Mouse (Mus musculus) erythroid progenitor cell, adult 5-6 weeks (primary cell): ENCODE data around the gene Ndufa13. TPM values are rescaled to one million over a fixed set of nuclear protein-coding genes. Genes with fewer than 3 reads are reported as not detected.

ENCODE experiments used
- ATAC-seq: replicated peaks from 2 replicates; pipeline ENCODE4 v1.8.0; 2016; ENCODE audit warnings: moderate number of reproducible peaks, mild to moderate bottlenecking, moderate TSS enrichment, inconsistent platforms; ENCODE audit not compliant: poor library complexity, low FRiP score, severe bottlenecking
- total RNA-seq, 2 experiments: library from RNA; stranded (forward) in 1 of 2; stranded (reverse) in 1 of 2; fragments of 150-400 nt in 1 of 2; fragments of 186-747, 209-891 nt in 1 of 2; gene quantifications; 2 replicates each; pipeline versions ENCODE4 v1.2.3 to v1.2.4; 2015 to 2017; ENCODE audit warnings: low replicate concordance in 2 of 2

Gene Ndufa13
- total RNA-seq, 2 experiments from 2014 or later: 20.5 to 29.0 TPM

DNA sequence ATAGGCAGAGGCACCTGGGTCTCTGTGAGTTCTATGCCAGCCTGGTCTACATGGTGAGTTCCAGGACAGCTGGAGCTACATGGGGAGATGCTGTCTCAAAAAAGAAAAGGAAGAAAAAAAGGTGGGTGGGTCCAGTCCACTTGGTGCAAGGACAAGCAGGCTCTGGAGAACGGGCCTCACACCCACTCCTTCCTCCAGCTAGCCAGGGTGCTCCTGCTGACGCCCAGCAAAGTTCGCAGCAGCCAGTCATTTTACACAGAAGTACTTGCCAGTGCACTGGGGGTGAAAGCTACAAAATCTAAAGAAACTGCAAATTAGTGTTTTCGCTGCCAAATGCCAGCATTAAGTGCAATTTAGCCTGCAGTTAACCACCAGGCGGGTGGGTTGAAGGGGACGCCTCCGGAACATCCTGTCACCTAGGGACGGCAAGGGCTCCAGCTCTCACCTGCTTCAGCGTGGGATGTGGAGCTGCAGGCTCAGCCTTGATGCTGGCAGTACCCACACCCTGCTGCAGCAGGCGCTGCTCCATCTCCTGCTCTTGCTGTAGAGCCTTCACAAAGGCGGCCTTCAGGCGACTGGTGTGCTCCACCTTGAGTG lies 10.2 kb upstream of the Ndufa13 start:
- ATAC-seq: no peak

DNA sequence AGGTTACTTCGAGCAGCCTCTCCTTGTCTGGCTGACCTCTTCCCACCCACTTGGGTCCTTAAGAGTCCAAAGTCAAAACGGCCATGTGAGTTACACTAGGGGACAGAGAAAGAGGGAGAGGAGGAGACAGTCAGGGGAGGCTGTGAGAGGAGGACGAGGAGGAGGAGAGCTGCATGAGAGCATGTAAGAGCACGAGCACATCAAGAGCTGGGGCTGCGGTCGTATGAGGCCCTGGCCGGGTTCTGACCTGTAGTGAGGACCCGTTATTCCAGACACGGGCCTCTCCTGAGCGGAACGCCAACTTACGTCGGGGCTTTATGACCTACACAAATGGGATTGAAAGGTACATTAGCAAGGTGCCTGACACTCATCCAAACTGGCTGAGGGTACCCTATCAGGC lies 9.6 kb upstream of the Ndufa13 start:
- no peak for ATAC-seq

DNA sequence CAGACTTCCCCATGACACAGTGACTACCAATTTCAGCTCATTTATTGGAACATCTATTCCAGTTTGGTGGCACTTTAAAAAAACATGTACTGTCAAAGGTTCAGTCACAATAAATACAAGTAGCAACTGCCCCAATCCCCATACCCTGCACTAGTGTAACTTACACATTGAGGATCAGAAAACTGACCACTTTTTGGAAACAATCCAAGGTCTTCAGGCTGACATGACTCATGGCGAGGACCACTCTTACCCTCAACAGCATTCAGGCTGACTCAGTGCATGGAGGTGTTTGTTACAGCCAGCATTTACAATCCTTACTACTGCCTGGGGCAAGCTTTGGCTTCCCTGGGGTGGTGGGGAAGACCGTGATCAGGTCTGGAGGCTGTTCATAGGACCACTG lies 4.7 kb upstream of the Ndufa13 start:
- no peak for ATAC-seq

GRCm38 (mm10) chr8:69906260-69906659 lies 3.9 kb upstream of the Ndufa13 start:
- ATAC-seq: no peak

- ATAC-seq: no peak
These were observed 1.7 kb upstream of the Ndufa13 start for GRCm38 (mm10) chr8:69904096-69904495.

GRCm38 (mm10) chr8:69903063-69903542 lies 745 bp upstream of the Ndufa13 start:
- peak; percentile 79 for ATAC-seq

- peak; percentile 85 for ATAC-seq
These were observed 735 bp downstream of the Ndufa13 start for GRCm38 (mm10) chr8:69901484-69902162.

DNA sequence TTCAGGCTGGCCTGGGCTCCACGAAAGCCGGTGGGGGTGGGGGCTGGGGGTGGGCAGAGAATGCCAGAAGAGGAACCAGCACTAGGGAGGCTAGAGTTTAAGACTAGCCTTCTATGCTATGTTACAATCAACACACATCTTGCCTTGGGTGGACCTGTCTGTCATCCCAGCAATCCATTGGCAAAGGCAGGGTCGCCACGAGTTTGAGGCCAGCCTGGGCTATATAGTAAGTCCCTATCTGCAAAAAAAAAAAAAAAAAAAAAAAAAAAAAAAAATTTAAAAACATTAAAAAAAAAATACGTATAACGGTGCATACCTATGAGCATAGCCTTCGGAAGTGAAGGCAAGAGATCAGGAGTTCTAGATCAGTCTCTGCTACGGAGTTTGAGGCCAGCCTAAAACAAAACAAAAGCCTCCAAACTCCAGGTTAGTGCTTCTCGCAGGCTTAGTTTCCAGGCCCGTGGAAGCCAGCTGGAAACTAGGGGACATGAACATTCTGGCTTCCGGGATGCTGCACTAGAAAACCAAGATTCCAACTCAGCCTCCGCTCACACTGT lies 1.4 kb downstream of the Ndufa13 start:
- ATAC-seq: peak; percentile 5

DNA sequence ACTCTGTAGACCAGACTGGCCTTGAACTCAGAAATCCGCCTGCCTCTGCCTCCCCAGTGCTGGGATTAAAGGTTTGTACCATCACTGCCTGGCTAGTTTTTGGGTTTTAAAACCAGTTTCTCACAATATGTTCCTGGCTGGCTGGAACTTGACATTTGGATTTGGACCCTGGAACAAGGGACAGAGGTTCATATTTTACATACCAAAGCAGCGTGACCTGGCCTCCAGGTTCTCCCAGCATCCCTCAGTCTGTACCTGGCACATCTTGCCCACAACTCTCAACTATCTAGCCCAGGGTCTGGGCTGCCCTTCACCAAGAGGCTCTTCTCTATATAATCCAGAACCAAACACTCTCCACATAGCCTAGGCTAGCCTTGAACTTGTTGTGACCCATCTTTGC lies 2.5 kb downstream of the Ndufa13 start:
- no peak for ATAC-seq

GRCm38 (mm10) chr8:69897857-69898256 lies 4.5 kb downstream of the Ndufa13 start:
- ATAC-seq: no peak

- ATAC-seq: no peak
These were observed 6.4 kb downstream of the Ndufa13 start for GRCm38 (mm10) chr8:69895772-69896451.

- no peak for ATAC-seq
These were observed 7.5 kb downstream of the Ndufa13 start for GRCm38 (mm10) chr8:69894836-69895332.

GRCm38 (mm10) chr8:69893863-69894262 lies 8.5 kb downstream of the Ndufa13 start:
- ATAC-seq: 0 out of 2 replicates have a peak, but pooled peaks have one; percentile 46

GRCm38 (mm10) chr8:69890813-69891241 lies 11.5 kb downstream of the Ndufa13 start:
- no peak for ATAC-seq

DNA sequence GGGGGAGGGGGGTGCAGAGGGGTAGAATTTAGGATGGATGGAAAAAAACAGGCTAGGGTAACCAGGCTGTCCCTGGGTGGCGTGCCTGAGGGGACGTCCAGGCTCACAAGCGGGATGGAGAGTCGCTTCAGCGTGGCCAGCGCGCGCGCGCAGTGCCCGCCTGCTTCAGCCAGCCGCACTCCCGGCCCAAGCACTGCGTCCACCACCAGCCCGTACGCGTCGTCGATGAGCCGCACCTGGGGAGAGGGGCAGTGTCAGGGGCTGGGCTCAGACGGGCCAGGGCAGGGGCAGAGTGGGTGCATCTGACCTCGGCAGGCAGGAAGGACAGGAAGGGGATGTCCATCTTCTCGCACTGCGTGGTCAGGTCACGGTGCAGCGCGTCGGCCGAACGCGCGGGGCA lies 13.5 kb downstream of the Ndufa13 start:
- ATAC-seq: no peak

DNA sequence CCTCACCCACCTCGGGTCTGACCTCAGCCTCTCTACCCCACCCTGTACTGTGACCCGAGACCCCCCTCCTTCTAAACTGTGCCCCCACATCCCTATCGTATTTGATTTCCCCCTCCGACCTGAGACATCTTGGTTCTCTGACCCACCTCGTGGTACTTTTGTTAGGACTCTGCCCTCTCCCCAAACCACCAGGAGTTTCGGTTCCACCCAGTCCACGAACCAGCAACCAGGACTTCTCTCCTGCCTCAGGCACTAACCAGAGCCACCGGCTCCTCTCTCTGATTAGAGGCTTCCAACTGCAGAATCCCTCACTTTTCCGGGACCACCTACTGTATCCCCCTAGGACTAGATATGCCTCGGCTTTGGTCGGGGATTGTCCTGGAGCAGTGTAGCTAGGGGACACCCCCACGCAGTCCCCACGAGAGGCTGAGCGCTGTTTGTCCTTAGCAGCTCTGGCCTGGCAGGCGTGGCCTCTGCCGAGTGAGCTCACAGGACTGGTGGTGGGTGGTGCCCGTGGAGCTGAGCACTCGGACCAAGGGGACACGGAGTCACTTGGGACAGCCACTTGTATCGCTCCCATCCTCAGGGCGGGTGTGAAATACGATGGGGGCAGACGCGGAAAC lies 14.0 kb downstream of the Ndufa13 start:
- no peak for ATAC-seq

- ATAC-seq: no peak
These were observed 14.8 kb downstream of the Ndufa13 start, which contains the start of gene Cilp2 for GRCm38 (mm10) chr8:69887289-69888243. Gene Cilp2, minus strand, starts transcription at chr8:69887687.

DNA sequence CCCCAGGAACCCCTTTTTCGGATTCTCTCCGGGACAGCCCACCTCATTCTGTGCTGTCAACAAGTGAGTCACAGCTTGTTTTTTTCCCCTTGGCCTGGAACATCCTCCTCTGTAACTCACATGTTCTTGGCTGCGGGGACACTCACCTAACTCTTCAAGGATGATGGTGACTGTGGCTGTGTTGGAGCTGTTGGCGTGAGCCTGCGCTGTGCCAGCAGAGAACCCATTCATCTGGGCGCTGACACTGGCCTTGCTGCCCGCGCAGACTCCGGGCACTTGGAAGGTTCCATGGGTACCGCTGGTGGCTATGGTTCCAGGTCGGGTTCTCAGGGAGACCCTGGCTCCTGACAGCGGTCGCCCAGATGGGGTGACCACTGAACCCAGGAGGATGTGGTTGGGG lies 18.2 kb downstream of the Ndufa13 start:
- no peak for ATAC-seq
